Mouse (Mus musculus): Measurements from ENCODE around the gene Ercc1. TPM values are rescaled to one million over a fixed set of nuclear protein-coding genes. Genes with fewer than 3 reads are reported as not detected.

Ercc1 gene
- polyA plus RNA-seq, 1 experiment from 2014 or later = 108 TPM

GRCm38 (mm10) chr7:19373367-19373766, 28.8 kb downstream of the Ercc1 start:
- Histone ChIP-seq H3K36me3 (ENCODE audit: control insufficient read depth, insufficient read depth, low read length) (no peaks in the 10 kb centered on the region), H3K9me3 (ENCODE audit: control insufficient read depth, low read length) (no peaks in the 10 kb centered on the region), H3K27ac (ENCODE audit: low read depth, low read length) (no peak overlapping the region), H3K27me3 (ENCODE audit: control insufficient read depth, insufficient read depth, low read length) (no peaks in the 10 kb centered on the region; the same call in 1 of the 2 replicates), H3K4me1 (replicated peaks; ENCODE audit: control insufficient read depth, insufficient read depth, low read length) (no peaks in the 10 kb centered on the region), H3K9ac (ENCODE audit: low read depth, low read length) (no peak overlapping the region), H3K4me2 (replicated peaks; ENCODE audit: low read depth, low read length) (no peak overlapping the region), H3K4me3 (ENCODE audit: low read depth, low read length) (no peak overlapping the region)
- DNase-seq (ENCODE audit: low spot score) (no peak), ATAC-seq (ENCODE audit: low FRiP score) (no peak)
- WGBS = 88% methylated on average over 2 of the region's 2 CpGs

GRCm38 (mm10) chr7:19375368-19375767, 30.8 kb downstream of the Ercc1 start:
- Histone ChIP-seq H3K4me2 (replicated peaks; ENCODE audit: low read depth, low read length) (no peak overlapping the region), H3K4me3 (ENCODE audit: low read depth, low read length) (no peak overlapping the region), H3K9me3 (ENCODE audit: control insufficient read depth, low read length) (no peaks in the 10 kb centered on the region), H3K27ac (ENCODE audit: low read depth, low read length) (no peak overlapping the region), H3K9ac (ENCODE audit: low read depth, low read length) (no peak overlapping the region), H3K4me1 (replicated peaks; ENCODE audit: control insufficient read depth, insufficient read depth, low read length) (no peaks in the 10 kb centered on the region), H3K36me3 (ENCODE audit: control insufficient read depth, insufficient read depth, low read length) (no peaks in the 10 kb centered on the region), H3K27me3 (ENCODE audit: control insufficient read depth, insufficient read depth, low read length) (no peaks in the 10 kb centered on the region)
- no peak for ATAC-seq (ENCODE audit: low FRiP score)
- WGBS = 75% methylated on average over 15 of the region's 18 CpGs
- no peak for DNase-seq (ENCODE audit: low spot score)

GRCm38 (mm10) chr7:19376019-19376418, 31.4 kb downstream of the Ercc1 start:
- Histone ChIP-seq H3K4me1 (replicated peaks; ENCODE audit: control insufficient read depth, insufficient read depth, low read length) (no peaks in the 10 kb centered on the region), H3K4me3 (ENCODE audit: low read depth, low read length) (no peak overlapping the region), H3K9me3 (ENCODE audit: control insufficient read depth, low read length) (no peaks in the 10 kb centered on the region), H3K27me3 (ENCODE audit: control insufficient read depth, insufficient read depth, low read length) (no peaks in the 10 kb centered on the region), H3K36me3 (ENCODE audit: control insufficient read depth, insufficient read depth, low read length) (no peaks in the 10 kb centered on the region), H3K9ac (ENCODE audit: low read depth, low read length) (no peak overlapping the region), H3K4me2 (replicated peaks; ENCODE audit: low read depth, low read length) (no peak overlapping the region), H3K27ac (ENCODE audit: low read depth, low read length) (no peak overlapping the region)
- ATAC-seq (ENCODE audit: low FRiP score) (no peak), DNase-seq (ENCODE audit: low spot score) (no peak)
- WGBS = 87% methylated on average over 4 of the region's 4 CpGs

- Histone ChIP-seq H3K27me3 (ENCODE audit: control insufficient read depth, insufficient read depth, low read length) (no peaks in the 10 kb centered on the region), H3K4me3 (ENCODE audit: low read depth, low read length) (no peak overlapping the region), H3K9me3 (ENCODE audit: control insufficient read depth, low read length) (no peaks in the 10 kb centered on the region), H3K4me2 (replicated peaks; ENCODE audit: low read depth, low read length) (no peak overlapping the region), H3K36me3 (ENCODE audit: control insufficient read depth, insufficient read depth, low read length) (no peaks in the 10 kb centered on the region), H3K27ac (ENCODE audit: low read depth, low read length) (no peak overlapping the region), H3K9ac (ENCODE audit: low read depth, low read length) (no peak overlapping the region), H3K4me1 (replicated peaks; ENCODE audit: control insufficient read depth, insufficient read depth, low read length) (peaks cover 2% of the 10 kb centered on the region; the same call in 1 of the 2 replicates)
- 77% methylated on average over 8 of the region's 8 CpGs for WGBS
- ATAC-seq (ENCODE audit: low FRiP score) (no peak), DNase-seq (ENCODE audit: low spot score) (no peak)
Observed at GRCm38 (mm10) chr7:19378049-19378448, 33.5 kb downstream of the Ercc1 start.

GRCm38 (mm10) chr7:19381377-19382165, 37.0 kb downstream of the Ercc1 start, which contains the start of gene Ercc2:
TSS of gene Ercc2 (plus strand) at chr7:19382010.
- Histone ChIP-seq H3K36me3 (ENCODE audit: control insufficient read depth, insufficient read depth, low read length) (peaks cover 6% of the 10 kb centered on the region), H3K4me2 (replicated peaks; ENCODE audit: low read depth, low read length) (peak within 1 kb of the TSS; percentile 69), H3K4me3 (ENCODE audit: low read depth, low read length) (peak within 1 kb of the TSS; percentile 96), H3K27ac (ENCODE audit: low read depth, low read length) (0 out of 2 replicates have a peak within 1 kb of the TSS, but pooled peaks have one; percentile 27), H3K27me3 (ENCODE audit: control insufficient read depth, insufficient read depth, low read length) (no peaks in the 10 kb centered on the region), H3K4me1 (replicated peaks; ENCODE audit: control insufficient read depth, insufficient read depth, low read length) (peaks cover 2% of the 10 kb centered on the region; the same call in 1 of the 2 replicates), H3K9ac (ENCODE audit: low read depth, low read length) (peak within 1 kb of the TSS; percentile 79), H3K9me3 (ENCODE audit: control insufficient read depth, low read length) (no peaks in the 10 kb centered on the region)
- DNase-seq (ENCODE audit: low spot score) = peak; percentile 100
- ATAC-seq (ENCODE audit: low FRiP score) = peak; percentile 97
- WGBS = 7% methylated on average over 39 of the region's 48 CpGs

GRCm38 (mm10) chr7:19382166-19382541, 37.6 kb downstream of the Ercc1 start:
- Histone ChIP-seq H3K4me3 (ENCODE audit: low read depth, low read length) (peak overlapping the region; percentile 96), H3K9ac (ENCODE audit: low read depth, low read length) (peak overlapping the region; percentile 79), H3K4me1 (replicated peaks; ENCODE audit: control insufficient read depth, insufficient read depth, low read length) (peaks cover 2% of the 10 kb centered on the region; the same call in 1 of the 2 replicates), H3K9me3 (ENCODE audit: control insufficient read depth, low read length) (no peaks in the 10 kb centered on the region), H3K27me3 (ENCODE audit: control insufficient read depth, insufficient read depth, low read length) (no peaks in the 10 kb centered on the region), H3K4me2 (replicated peaks; ENCODE audit: low read depth, low read length) (peak overlapping the region; percentile 69), H3K27ac (ENCODE audit: low read depth, low read length) (0 out of 2 replicates have a peak overlapping the region, but pooled peaks have one; percentile 27), H3K36me3 (ENCODE audit: control insufficient read depth, insufficient read depth, low read length) (peaks cover 10% of the 10 kb centered on the region)
- 2% methylated on average over 17 of the region's 37 CpGs for WGBS
- DNase-seq (ENCODE audit: low spot score) (peak; percentile 53), ATAC-seq (ENCODE audit: low FRiP score) (peak; percentile 71)

- Histone ChIP-seq H3K4me2 (replicated peaks; ENCODE audit: low read depth, low read length) (no peak overlapping the region), H3K36me3 (ENCODE audit: control insufficient read depth, insufficient read depth, low read length) (peaks cover 15% of the 10 kb centered on the region), H3K27ac (ENCODE audit: low read depth, low read length) (no peak overlapping the region), H3K4me1 (replicated peaks; ENCODE audit: control insufficient read depth, insufficient read depth, low read length) (peaks cover 2% of the 10 kb centered on the region), H3K9ac (ENCODE audit: low read depth, low read length) (no peak overlapping the region), H3K4me3 (ENCODE audit: low read depth, low read length) (no peak overlapping the region), H3K9me3 (ENCODE audit: control insufficient read depth, low read length) (no peaks in the 10 kb centered on the region), H3K27me3 (ENCODE audit: control insufficient read depth, insufficient read depth, low read length) (no peaks in the 10 kb centered on the region)
- DNase-seq (ENCODE audit: low spot score) (no peak), ATAC-seq (ENCODE audit: low FRiP score) (no peak)
- WGBS = 80% methylated on average over 9 of the region's 9 CpGs
Observed at GRCm38 (mm10) chr7:19383708-19384107, 39.1 kb downstream of the Ercc1 start.

GRCm38 (mm10) chr7:19388699-19389413, 44.3 kb downstream of the Ercc1 start:
- no peaks in the 10 kb centered on the region; the same call in 1 of the 2 replicates for H3K4me1 ChIP-seq (replicated peaks; ENCODE audit: control insufficient read depth, insufficient read depth, low read length)
- H3K9me3 ChIP-seq (ENCODE audit: control insufficient read depth, low read length) = no peaks in the 10 kb centered on the region
- H3K4me2 ChIP-seq (replicated peaks; ENCODE audit: low read depth, low read length) = no peak overlapping the region
- peak; percentile 9 for DNase-seq (ENCODE audit: low spot score)
- peak; percentile 39 for ATAC-seq (ENCODE audit: low FRiP score)
- H3K9ac ChIP-seq (ENCODE audit: low read depth, low read length) = 0 out of 2 replicates have a peak overlapping the region, but pooled peaks have one; percentile 15
- no peak overlapping the region for H3K4me3 ChIP-seq (ENCODE audit: low read depth, low read length)
- peak overlapping the region; percentile 58 for H3K27ac ChIP-seq (ENCODE audit: low read depth, low read length)
- no peaks in the 10 kb centered on the region for H3K27me3 ChIP-seq (ENCODE audit: control insufficient read depth, insufficient read depth, low read length)
- WGBS = 70% methylated on average over 8 of the region's 10 CpGs
- H3K36me3 ChIP-seq (ENCODE audit: control insufficient read depth, insufficient read depth, low read length) = peaks cover 38% of the 10 kb centered on the region
